Mouse (Mus musculus): ENCODE measurements around the gene Olfr486.

DNA sequence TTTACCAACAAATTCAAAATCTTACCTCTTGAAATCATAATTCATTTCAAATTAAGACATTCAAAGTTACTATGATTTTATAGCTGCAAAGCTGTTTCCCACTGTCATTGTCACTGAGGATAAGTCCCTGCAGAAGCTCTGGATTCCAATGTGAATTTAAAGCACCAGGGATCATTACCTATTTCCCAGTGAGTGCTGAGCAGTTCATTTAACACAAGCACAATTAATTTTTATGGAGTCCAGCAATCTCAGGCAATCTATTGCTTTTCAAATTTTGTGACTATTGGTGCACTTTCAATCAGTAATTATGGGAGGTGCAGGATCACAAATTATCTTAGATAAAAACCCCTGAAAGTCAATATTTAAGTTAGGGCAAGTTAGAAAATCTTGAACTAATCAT lies 45.2 kb downstream of the Olfr486 start, which contains the start of gene Olfr484:
- TF ChIP-seq POLR2A (IDR thresholded peaks at IDR 0.05; ENCODE audit: insufficient read depth, low read depth, low read length) (no peak), CTCF (IDR thresholded peaks at IDR 0.05; ENCODE audit: insufficient read depth, low read depth, low read length) (no peak)
